Mouse (Mus musculus) c-Kit-positive CD71-negative TER-119-negative erythroid progenitor cells, embryonic 14.5 days (primary cell): ENCODE results near the gene Wdr89.
A peak's percentile ranks its signal among the peaks of the same experiment; 100 is the strongest.

ENCODE experiments used
- DNase-seq: peaks from one replicate; pipeline ENCODE4 v3.0.0-alpha.2; 2013; ENCODE audit warnings: low read depth

Wdr89 gene

GRCm38 (mm10) chr12:75615556-75615955 is 53.8 kb downstream of the Wdr89 start:
- DNase-seq, result no peak

- DNase-seq, result no peak
These were observed 56.6 kb downstream of the Wdr89 start for GRCm38 (mm10) chr12:75612711-75613110.

GRCm38 (mm10) chr12:75599490-75599889 is 69.8 kb downstream of the Wdr89 start:
- DNase-seq, result no peak

GRCm38 (mm10) chr12:75598988-75599387 is 70.3 kb downstream of the Wdr89 start:
- no peak for DNase-seq

GRCm38 (mm10) chr12:75597707-75598106 is 71.6 kb downstream of the Wdr89 start:
- no peak for DNase-seq

GRCm38 (mm10) chr12:75596154-75597002 is 73.0 kb downstream of the Wdr89 start, which contains the start of gene Ppp2r5e:
Gene Ppp2r5e (minus strand): TSS chr12:75596245.
- peak; percentile 96 for DNase-seq

GRCm38 (mm10) chr12:75595291-75596153 is 73.8 kb downstream of the Wdr89 start:
- no peak for DNase-seq

- no peak for DNase-seq
These were observed 74.9 kb downstream of the Wdr89 start for GRCm38 (mm10) chr12:75594404-75594803.

GRCm38 (mm10) chr12:75593817-75594216 is 75.5 kb downstream of the Wdr89 start:
- DNase-seq, result no peak

- no peak for DNase-seq
These were observed 81.8 kb downstream of the Wdr89 start for GRCm38 (mm10) chr12:75587501-75587900.

GRCm38 (mm10) chr12:75583776-75584175 is 85.6 kb downstream of the Wdr89 start:
- no peak for DNase-seq
